Mouse (Mus musculus) spleen, embryonic (tissue): Measurements from ENCODE around the gene Stau1.

Experiments
- CTCF ChIA-PET: fragments of 350-600 bp; sonication (Branson Sonifier 250); formaldehyde crosslinking; loops from one replicate; lab custom pipeline; 2022; lab: Charles Lee

The Stau1 gene

GRCm38 (mm10) chr2:166990861-166991260 is 5.2 kb downstream of the Stau1 start:
- CTCF ChIA-PET = no interaction called here

DNA sequence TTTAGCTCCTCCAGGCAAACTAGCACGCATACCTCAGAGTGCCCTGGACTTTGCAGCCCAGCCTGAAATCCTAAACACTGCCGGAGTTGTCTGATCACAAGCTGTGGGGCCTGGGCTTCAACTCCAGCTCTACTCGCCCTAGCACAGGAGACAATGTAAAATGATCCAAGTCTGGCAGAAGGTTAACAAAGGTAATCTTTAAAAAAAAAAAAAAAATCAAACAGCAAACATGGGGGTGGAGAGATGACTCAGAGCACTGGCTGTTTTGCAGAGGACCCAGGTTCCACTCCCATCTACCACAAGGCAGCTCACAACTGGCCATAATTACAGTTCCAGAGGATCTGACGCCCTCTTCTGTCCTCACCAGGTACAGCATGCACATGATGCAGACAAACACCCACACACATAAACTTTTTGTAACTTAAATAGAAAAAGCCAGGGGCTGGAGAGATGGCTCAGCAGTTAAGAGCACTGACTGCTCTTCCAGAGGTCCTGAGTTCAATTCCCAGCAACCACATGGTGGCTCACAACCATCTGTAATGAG is 12.7 kb downstream of the Stau1 start:
- CTCF ChIA-PET = interaction anchor here (0.7 kb wide), 1 partner anchor 1955 kb away, joined by 4 read pairs; no protein-coding TSS in a partner anchor

DNA sequence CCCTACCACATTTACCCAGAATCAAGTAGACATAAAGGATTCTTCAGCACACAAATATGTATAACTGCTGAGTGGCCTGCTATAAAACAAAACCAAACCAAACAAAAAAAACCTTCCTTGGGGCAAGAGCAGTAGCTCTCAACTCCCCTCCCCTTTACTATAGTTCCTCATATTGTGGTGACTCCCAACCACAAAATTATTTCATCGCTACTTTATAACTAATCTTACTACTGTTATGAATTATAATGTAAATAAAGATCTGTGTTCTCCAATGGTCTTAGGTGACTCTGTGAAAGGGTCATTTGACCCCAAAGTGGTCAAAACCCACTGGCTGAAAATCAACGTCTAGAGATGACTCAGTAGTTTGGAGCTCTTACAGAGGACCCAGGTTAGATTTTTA is 15.9 kb downstream of the Stau1 start:
- CTCF ChIA-PET = interaction anchor here (1.1 to 1.2 kb wide), 2 partner anchors 10 to 15 kb away, joined by 3 read pairs; no protein-coding TSS in a partner anchor

DNA sequence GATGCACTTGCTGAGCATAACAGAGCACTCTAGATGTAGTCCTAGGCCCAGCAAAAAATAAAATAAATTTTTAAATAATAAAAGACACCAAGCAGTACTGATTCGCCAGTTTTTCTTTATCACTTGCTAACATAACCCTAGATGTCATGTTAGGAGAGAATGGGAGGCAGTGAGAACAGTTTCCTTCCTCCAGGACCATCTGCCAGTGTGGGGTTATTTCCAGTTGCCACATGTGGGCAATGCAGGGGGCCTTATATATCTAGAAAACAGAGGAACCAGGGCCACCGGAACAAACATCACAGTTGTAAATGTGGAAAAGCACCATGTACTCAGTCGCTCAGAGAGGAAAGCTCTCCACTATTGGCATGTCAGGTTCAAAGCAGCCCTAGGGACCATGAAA is 18.6 kb downstream of the Stau1 start:
- CTCF ChIA-PET = no interaction called here

GRCm38 (mm10) chr2:166976356-166976755 is 19.7 kb downstream of the Stau1 start:
- CTCF ChIA-PET = no interaction called here

DNA sequence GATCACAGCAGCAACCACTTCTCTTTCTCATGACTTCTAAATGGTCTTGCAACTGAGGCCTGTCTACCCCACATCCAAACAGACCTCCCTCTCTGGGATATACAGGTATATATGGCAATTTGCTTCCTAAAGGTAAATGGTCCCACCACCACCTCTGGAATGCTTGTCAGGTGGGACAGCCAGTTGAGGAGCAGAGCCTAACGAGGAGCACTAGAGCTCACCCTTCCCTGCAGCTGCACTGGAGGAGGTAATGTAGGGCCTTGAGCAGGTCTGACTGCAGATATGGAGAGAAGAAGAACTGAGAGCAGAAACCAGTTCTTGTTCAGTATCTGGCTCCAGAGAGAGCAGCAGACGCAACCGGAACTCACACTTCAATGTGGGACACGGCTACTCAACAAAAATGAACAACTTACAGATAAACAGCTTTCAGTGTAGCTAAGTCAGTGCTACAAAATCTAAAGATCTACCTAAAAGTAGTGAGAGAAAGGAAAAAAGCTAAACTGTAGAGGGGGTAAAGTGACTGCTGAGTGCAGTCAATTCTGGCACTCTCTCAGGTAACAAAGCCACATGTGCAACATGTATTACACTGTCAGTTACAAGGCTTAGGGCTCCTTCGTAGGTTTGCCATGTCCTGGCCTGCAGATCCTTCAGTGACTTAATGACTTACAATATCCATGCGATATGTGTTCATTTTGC is 21.8 kb downstream of the Stau1 start:
- CTCF ChIA-PET = no interaction called here

DNA sequence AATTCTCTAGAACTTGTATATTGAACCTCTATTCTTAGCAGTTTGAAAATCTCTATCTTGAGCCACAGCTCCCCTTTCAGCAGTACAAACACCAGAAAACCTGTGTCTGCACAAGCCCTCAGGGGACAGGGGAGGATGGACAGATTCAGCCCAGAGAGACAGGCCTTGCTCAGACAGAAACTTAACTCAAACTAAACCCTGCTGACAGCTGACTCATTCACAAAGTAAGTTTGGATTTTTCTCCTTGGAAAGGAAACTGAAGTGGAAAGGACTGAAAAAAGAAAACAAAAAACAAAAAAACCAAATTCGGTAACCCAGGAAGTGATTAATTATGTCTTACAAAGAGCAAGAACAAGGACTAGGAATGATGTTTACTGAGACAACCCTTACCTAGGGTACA is 22.9 kb downstream of the Stau1 start:
- CTCF ChIA-PET = no interaction called here

DNA sequence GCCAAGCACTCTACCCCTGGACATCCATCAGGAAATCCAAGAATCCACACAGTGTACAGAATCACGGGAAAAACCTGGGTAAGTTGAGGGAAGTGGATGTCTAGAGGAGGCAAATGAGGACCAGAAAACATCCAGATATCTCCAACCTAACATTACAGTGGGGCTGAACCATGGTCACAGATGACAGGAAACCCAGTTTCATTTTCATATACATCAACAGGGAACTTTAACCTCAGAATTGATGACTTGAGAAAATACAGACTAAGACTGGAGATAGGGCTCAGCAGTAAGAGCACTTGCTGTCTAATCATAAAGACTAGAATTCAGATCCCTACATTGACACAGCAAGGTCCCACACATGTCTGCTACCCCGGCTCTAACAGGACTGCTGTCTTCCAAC is 31.3 kb downstream of the Stau1 start:
- CTCF ChIA-PET = no interaction called here

DNA sequence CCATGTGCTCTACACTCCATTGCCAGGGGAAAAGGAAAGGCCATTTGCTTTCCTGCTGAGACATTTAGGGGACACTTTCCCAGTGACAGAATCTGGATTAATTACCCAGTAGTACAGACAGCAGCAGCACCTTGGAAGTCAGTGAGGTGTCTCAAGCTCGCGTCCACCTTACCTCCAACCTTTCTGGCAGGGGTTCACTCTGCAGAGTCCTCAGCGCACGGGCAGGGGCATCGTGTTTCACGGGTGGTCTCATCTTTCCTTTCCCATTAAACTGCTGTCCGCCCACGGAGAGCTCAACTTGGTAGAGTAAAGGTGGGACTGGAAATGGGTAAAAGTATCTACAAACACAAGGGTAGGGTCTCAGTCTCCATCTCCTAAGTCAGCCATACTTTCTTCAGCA is 32.8 kb downstream of the Stau1 start:
- CTCF ChIA-PET = no interaction called here

DNA sequence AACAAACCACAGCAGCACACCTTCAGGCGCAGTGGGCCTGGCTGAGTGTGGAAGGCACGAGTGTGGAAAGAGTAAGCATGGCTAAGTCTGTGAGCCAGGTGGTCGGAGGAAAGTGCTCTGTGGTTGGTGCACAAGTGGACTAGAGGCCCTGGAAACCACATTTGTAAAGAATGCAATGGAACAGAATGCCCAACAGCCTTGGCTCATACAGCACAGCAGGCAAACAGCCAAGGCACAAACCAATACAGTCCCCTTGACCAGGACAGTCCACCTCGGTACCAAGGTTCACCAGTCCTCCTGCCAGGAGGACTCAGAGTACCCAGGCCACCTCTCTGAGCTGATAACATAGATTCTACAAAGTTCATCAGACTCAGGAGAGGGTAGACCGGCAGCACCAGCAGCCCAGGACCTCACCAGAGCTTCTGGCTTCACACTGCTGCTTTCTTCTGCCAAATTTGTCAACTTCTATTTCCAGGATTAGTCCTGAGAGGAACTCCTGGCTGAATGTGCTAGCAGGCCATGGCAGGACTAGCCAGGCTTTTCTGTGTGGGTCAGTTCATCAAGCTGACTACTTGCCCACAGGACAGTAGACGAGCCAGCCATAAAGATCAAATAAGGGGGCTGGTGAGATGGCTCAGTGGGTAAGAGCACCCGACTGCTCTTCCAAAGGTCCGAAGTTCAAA is 35.3 kb downstream of the Stau1 start:
- CTCF ChIA-PET = no interaction called here

- CTCF ChIA-PET = interaction anchor here (0.8 kb wide), 1 partner anchor 13 kb away, joined by 3 read pairs; no protein-coding TSS in a partner anchor
Measured at GRCm38 (mm10) chr2:166956805-166957204, 39.3 kb downstream of the Stau1 start.

DNA sequence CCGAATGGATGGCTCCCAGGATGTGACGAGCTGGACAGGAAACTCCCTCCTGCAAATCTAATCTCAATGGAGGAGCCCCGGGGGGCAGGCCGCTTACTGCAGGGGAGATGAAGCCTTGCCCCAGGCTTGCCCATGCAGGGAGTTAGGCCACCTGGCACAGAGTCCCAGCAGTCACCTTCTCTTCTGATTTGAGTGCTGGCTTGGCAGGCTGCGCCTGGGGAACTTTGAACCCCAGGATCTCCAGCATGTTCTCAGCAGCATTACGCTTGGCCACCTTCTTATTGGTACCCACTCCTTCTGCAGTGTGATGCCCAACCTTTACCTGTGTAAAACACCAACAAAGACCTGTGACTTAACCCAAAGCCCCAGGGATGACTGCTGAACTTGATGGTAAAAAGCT is 43.9 kb downstream of the Stau1 start:
- CTCF ChIA-PET = no interaction called here

GRCm38 (mm10) chr2:166950853-166951648 is 45.0 kb downstream of the Stau1 start:
- CTCF ChIA-PET = no interaction called here

DNA sequence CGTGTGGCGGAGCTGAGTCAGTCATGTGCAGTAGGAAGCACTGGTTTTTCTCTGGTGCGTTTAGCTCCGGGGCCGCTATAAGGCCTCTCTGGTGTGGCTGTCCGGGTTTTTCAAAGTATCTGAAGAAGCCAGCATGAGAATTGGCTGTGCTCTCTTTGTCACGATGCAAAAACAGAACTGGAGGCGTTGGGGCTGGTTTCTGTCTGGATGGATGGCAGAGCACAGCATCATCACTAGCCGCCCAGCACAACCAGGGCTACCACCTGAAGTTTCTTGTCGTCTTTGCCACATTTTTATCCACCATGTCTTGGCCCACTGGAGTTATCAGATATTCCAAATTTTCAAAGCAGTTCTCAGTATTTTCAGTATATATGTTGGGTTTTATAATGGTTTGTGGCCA is 47.2 kb downstream of the Stau1 start:
- CTCF ChIA-PET = no interaction called here

- CTCF ChIA-PET = no interaction called here
Measured at GRCm38 (mm10) chr2:166948246-166948645, 47.9 kb downstream of the Stau1 start.

- CTCF ChIA-PET = no interaction called here
Measured at GRCm38 (mm10) chr2:166945456-166945855, 50.6 kb downstream of the Stau1 start.

DNA sequence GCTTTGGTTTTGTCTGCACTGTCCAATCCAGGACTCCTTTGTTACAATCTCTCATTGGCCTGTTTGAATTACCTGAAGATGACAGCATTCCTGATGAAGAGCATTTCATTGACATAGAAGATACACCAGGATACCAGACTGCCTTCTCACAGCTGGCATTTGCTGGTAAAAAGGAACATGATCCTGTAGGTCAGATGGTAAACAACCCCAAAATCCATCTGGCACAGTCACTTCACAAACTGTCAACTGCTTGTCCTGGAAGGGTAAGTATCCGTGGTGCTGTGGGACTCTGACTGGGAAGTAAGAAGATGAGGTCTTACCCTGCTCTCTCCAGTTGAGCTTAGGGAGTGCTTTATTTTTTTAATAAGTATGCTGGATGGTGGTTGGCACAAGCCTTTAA is 51.8 kb downstream of the Stau1 start:
- CTCF ChIA-PET = no interaction called here

GRCm38 (mm10) chr2:166943146-166943545 is 53.0 kb downstream of the Stau1 start:
- CTCF ChIA-PET = no interaction called here

DNA sequence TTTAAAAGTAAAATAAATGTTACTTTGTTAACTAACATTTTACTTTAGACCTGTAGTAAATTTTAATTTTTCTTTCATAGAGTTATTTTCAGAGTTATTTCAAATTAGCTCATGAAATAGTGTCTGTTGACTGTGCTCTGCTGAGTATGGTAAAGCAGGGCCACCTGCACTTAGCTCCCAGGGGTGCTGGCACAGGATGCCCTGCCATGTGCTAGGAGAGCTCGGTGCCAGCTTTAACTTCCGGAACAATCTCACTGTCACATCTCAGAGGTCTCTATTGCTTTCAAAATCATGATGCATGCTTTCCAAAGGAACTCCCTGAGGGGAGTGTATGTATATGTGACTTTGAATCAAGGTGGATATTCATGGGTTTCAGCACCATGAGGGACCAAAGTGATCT is 59.9 kb downstream of the Stau1 start:
- CTCF ChIA-PET = no interaction called here

DNA sequence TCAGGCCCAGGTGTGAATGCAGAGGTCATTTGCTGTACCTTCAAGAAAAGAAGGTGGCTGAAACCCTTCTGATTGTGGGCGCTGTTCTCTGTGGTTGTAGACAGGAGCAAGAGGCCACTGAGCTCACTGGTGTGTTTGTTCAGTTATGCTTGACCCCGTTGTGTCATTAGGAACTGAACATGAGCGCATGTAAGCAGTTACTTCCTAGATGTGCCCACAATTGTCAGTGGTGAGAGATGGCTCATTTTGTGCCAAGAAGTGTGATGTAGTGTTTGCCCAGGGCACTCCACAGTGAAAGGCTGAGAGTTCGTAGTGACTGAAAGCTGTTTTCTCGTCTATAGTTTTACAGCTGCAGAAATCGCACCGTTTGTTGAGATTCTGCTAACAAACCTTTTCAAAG is 60.5 kb downstream of the Stau1 start:
- CTCF ChIA-PET = no interaction called here

DNA sequence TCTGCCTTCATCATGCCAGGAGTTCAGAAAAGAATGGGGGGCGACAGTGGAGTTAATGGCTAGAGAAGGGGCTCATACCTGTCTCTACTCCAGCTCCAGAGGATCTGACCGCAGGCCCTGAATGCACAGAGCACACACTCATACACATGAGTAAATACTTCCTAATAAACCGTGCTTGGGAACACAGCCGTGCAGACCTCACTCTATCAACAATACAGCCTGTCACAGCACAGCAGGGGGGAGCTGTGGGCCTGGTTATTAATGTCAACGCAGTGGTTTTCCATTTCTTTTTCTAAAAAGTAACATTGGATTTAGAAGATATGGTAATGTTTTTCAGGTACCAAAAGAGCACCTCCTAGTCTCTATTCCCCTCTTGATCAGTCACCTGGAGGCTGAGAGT is 61.7 kb downstream of the Stau1 start:
- CTCF ChIA-PET = no interaction called here

GRCm38 (mm10) chr2:166933943-166934342 is 62.2 kb downstream of the Stau1 start:
- CTCF ChIA-PET = no interaction called here
